Mouse (Mus musculus) spleen, embryonic (tissue): Measurements from ENCODE around the gene Ndufb2.

Source experiments
- CTCF ChIA-PET: fragments of 350-600 bp; sonication (Branson Sonifier 250); formaldehyde crosslinking; loops from one replicate; lab custom pipeline; 2022; lab: Charles Lee

Ndufb2 gene

DNA sequence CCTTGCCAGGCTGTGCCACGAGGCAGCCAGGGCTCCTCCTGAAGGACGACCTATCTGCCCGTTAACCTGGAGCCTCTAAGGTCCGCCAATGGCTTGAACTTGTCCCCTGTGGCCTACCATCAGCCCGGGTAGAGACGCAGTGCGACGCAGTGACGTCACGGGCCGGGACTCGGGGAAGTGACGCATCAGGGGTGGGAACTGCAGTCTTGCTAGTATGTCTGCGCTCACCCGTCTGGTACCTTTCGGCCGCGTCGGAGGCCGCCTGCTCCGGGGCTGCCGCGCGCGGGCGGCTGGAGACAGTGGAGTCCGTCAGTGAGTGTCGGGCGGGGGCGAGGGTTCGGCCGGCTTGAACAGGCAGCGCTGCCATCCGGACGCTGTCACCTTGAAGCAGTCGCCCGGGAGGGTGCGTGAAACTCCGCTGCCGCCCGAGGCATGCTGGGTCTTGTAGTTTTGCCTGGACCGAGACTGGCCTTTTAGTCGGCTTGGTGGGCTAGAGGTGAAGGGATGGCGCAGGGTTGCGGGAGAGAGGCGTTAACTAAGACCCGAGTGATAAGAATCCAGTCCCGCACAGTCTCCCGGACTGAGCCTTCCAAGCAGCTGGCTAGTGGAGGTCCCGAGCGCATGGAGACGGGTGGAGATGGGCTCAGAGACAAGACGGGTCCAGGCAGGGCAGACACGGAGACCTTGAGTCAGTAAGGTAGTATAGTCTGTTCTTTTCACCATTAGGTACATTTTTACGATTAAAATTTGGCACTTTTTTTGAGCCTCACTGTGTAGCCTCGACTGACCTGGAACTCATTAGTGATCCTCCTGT lies at the start of gene Ndufb2:
Gene Ndufb2 (plus strand): TSS at position 174 of the 814 bp plus-strand sequence.
- CTCF ChIA-PET = no interaction called here

DNA sequence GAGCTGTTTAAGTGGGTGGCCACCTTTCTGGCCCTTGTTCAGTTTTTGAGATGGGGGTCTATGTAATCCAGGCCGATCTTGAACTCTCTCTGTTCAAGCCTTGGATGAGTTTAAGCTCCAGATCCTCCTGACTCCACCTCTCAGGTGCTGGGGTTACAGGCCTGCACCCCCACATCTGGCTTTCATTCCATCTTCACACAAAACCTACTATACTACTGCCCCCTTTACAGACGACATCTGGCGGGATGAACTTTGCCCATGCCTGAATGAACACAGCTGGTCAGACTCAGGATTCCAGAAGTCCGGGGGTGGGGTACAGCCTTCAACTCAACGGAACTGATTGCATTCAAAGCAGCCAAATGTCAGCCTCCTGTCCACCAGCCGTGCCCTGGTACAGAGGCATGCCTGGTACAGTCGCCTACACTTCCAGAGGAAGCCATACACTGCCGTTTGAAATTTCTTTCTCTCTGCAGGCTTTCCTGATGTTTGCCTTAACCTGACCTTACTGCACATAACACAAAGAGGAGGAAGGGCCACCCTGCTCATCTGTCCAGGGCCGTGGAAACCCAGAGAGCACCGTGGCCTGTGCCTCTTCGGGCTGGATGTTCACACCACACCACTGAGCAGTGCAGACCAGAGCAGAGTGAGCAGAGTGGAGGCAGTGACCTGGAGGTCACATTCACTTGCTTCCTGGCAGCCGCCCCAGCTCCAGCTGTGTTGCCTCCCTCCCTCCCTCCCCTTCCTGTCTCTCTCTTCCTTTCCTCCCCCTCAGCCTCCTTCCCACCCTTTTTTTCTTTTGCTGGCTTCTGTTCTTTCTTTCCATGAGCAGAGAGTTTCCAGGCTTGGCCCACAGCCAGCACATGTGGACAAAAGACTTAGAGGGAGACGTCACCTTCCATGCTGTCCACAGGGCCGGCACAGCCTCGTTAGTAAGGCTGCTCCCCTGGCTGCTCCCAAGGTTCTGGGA lies 49.5 kb upstream of the Ndufb2 start:
- CTCF ChIA-PET = no interaction called here

DNA sequence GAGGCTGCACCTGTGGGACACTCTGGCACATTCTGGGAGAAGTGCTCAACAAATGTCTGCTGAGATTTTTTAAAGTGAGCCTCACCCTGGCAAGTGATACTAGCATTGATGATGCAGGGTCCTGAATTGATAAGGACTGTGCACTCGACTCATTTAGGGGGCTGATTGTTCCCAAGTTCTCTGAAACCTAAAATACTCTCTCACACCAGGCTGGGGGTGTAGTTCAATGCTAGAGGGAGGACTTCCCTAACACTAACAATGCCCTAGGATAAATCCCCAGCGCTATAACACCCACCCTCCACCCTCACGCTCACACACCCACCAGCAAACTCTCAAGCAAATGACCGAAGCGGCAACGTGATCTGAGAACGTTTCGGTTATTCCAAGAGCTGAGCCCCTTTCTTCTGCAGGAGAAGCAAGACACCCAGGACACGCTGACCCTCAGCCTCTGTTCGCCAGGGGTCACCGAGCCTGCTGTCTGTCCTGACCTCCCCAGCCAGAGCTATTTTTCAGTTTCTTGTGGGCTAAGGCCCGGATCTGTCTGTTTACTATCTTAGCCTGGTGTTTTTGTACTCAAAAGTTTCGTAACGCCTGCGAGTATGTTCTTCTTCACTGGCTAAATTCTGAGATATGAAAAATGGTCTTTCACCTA lies 48.5 kb upstream of the Ndufb2 start:
- CTCF ChIA-PET = no interaction called here

DNA sequence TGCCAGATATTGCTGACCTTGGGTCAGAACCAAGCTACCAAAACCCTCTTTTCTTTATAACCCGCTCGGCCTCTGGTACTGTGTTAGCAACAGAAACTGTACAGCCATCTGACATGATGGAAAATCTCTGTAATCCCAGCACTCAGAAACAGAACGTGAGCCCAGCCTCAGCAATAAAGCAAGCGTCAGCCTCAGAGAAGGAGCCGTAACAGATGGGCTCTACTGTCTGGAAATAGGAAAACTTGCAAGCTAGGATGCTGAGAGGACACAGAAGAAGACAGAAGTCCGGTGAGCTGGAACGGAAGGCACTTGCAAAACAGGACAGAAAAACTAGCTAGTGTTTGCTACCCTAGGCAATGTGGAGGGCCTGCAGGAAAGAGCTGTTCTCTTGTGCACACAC lies 46.9 kb upstream of the Ndufb2 start:
- CTCF ChIA-PET = no interaction called here

DNA sequence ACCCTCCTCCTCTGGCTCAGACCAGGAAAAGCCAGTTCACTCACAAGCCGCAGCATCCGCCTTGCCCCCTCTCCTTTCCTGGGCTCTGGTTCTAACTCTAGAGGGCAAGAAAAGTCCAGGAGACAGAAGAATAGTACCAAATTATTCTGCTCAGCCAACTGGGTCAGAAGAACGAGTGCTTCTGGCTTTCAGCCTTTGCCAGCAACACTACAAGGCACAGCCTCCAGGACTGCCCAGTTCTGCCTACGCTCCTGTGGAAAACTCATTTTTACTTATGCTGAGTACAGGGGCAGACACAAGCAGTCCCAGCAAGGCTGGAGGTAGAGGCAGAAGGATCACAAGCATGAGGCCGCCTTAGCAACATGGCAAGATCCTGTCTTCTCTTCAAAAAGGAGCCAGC lies 44.3 kb upstream of the Ndufb2 start:
- CTCF ChIA-PET = no interaction called here

DNA sequence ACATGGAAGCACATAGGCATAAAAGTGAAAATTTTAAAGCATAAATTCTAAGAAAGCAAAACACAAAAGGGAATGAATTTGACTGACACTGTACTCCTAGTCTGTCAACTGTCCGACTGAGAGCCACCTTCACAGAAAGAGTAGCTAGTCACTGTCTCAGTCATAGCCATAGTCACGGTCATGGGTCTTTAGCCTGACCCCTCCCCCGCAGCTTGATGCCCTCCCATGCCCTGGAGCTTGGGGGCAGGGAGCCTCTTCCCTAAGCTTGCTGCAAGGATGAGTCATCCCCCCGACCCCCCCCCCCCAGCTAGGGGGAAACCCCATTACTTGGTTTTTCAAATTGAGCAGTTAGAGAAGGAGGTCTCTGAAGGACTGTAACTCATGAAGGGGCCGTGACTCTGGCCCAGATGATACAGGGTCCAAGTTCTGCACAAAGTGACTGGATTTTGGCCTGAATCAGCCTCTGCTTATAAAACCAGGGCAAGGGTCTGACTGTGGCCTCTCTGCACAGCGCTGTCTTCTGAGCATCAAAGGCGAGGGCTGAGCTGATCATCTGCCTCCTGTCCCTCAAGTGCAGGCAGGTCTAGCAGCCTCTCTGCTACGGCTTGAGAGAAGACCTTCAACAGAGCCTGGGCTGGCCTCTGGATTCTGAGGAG lies 40.3 kb upstream of the Ndufb2 start:
- CTCF ChIA-PET = no interaction called here

DNA sequence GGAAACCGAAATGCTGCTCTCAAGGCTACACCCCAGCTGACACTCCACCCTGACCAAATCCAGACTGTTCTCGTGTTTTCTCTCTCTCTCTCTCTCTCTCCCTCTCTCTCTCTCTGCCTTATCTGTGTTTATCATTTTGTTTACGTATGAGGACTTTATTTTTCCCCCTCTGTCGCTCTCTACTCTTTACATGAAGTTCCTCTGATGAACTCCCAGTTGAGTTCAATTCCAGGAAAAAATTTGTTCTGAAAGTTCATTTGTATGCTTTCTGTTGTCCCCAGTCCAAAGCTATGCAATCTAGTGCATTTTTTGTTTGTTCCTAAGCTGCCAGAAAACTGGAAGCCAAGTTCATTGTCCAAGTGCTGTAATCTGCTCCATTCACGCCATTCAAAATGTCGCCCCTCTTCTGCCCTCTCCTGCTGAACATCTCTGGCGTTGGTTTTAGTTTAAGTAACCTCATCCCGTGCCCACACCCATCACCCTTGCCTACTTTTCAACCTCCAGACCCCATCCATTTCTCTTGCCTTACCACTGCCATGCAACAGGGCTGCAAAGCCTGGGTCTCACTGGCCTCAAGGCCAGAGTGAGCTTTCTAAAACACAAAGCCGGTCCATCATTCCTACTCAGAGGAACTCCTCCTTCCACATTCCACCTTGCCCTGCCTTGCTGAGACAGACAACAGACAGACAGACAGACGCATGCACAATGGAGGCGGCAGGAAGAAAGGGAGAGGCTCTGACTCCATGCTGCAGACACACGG lies 37.3 kb upstream of the Ndufb2 start:
- CTCF ChIA-PET = no interaction called here

DNA sequence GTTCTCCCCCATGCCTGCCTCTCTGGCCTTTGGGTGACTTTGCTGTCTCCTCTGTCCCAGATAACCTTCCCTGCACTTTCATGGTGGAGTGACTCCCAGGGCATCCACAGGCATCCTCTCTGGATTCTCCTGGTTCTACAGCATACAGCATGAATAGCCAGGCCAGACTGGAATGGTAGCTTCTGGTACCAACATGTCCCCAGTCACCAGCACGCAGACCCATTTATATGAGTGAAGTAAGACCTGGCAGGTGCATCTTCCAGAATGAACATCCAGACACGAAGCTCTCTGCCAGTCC lies 36.8 kb upstream of the Ndufb2 start:
- CTCF ChIA-PET = no interaction called here

DNA sequence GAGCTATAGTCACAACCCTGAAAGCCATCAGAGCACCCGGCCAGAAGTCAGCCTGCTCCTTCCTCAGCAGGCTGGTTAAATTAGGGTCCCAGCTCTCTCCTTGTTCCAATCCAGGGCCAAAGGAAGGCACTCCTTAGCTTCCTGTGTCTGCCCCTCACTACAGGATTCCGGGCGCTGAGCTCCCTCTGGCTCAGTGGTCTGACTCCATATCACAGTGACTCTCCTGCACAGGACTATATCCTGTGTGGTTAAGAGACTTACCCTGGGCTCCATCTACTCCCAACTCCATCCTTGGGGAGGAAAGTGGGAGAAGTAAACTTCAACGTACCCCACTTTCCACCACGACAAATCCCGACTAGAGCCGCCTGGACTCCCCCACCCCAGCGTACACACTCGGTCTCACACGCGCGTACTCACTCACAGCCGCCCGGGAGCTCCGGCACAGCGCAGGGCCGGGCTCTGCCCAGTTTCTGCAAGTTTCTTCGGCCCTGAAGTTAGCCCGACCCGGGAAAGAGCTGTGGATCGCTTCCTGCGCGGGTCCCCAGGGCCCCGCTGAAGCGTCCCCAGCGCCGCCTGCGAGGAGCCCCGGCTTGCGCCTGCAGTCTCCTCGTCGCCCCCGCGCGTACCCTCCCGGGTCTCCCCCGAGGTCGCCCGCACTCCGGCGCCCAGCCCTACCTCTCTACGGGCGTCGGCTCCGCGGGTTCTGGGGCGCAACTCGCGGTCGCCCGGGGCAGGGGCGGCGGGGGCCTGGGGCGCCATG lies 35.3 kb upstream of the Ndufb2 start:
- CTCF ChIA-PET = no interaction called here

DNA sequence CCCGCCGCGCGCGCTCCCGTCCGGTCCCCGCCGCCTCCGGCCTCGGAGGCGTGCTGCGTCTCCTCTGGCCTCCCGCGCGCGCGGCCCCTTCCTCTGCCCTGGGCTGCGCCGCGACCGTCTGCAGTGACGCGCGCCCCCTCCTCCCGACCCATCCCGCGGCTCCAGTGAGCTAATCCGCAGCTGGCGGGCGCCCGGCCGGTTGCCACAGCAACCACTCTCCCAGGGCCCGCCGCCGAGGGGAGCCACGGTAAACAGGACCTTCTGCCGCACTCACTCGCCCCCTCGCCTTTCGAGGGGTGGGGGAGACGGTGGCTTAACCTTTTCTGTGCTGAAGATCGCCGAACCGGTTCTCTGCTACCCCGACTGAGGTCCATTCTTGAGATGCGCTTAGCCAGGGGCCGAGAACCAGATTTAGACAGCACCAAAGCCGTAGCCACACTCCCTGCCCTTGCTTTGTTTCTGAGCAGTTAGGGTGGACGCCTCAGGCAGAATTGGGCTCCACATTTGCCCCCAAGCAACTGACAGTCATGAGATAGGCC lies 34.6 kb upstream of the Ndufb2 start, which contains the start of gene Dennd2a:
Gene Dennd2a (minus strand): TSS at position 145 of the 539 bp plus-strand sequence.
- CTCF ChIA-PET = no interaction called here

DNA sequence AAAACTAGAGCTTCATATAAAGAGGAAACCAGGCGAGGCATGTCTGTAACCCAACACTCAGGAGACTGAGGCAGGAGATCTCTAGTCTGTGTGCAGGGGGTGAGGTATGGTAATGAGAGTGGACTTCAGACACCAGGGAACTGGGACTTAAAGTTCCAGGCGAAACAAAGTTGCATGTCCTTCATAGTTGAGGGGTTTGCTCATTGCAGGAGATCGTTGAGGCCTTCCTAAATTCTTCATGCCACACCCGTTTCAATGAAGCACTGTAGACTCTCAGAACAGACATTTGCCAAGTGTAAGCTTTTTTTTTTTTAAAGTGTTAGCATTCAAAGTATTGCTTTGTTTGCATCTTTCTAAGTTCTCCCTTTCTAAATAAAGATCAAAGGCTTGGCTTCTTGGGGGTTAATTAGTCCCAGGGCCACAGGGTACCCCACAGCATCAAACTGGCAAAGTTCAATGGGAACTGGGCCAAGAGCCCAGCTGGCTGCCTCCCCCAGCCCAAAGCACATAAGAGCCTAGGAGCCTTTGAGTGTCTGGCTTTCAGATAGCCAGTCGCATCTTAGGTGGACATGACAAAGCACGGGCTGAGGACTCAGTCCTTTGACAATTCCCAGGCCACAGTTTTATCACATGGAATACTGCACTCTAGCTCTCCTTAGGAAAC lies 33.0 kb upstream of the Ndufb2 start:
- CTCF ChIA-PET = interaction anchor here (0.7 kb wide), 1 partner anchor 96 kb away, joined by 3 read pairs; no protein-coding TSS in a partner anchor

DNA sequence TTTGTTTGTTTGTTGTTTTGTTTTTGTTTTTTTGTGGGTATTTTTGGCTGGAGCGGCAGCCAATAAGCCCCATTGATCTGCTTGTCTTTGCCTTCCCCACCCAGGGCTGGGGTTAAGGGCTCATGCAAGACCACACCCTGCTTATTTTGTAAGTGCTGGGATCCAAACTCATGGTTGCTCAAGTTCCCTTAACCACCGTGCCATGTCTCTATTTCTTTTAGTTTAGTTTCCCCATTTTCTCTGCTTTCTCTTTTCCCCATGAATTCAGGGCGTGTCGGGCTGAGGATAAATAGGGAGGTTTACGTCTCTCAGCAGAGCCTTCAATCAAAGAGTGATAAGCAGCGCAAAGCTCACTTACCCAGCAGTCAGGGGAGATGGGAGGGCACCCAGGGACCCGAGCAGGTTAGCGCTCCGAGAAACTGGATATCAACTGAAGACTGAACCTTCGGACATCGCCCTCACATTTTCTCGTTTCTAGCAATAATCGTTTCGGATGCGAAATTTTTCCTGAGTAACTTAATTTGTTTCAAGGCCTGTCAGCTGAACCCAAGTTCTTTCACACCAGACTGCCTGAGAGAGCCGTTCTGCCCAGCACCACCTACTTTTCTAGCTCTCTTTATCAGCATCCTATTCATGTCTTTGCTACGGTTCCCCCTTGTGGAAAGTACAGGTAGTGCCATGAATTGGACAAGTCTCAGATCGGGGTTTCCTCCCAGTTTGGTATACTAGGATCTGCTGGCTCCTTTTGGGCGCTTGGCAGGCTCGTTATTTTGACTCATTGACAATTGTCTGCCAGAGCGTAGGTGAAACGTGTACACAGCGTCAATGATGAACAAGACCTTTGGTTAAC lies 30.0 kb upstream of the Ndufb2 start:
- CTCF ChIA-PET = no interaction called here

DNA sequence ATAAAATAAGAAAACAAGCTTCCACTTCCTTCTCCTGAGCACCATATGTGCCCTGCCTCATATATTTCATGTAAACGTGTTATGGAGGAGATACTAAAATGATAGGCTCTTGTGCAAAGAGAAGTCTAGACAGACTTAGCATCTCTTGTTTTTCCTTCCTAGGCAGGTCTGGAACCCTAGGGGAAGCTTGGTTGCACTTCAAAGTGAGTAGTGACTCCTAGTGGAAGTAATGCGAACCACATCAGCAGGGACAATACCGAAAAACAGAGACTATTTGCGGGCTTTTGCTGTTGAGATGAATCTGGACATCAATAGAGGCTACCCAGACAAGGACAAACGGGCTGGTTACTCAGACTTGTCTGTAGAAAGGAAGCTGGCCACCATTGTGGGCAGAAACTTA lies 24.8 kb upstream of the Ndufb2 start:
- CTCF ChIA-PET = no interaction called here

DNA sequence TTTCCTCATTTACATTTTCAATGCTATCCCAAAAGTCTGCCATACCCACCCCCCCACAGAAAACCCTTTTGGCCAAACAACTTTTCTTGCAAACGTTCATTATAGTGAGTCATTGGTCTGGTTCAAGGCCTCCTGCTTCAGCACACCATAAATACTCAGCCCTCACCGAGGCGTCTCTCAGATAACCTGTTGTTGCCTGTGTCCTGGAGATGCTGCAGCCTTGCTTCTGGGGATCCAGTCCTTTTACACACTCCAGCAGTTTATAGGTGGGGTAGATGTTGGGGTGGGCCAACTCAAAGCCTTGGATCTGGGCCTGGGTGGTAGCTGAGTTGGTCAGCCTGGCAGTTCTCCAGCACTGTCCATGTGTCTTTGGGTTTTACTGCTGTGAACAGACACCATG lies 21.9 kb upstream of the Ndufb2 start:
- CTCF ChIA-PET = no interaction called here

DNA sequence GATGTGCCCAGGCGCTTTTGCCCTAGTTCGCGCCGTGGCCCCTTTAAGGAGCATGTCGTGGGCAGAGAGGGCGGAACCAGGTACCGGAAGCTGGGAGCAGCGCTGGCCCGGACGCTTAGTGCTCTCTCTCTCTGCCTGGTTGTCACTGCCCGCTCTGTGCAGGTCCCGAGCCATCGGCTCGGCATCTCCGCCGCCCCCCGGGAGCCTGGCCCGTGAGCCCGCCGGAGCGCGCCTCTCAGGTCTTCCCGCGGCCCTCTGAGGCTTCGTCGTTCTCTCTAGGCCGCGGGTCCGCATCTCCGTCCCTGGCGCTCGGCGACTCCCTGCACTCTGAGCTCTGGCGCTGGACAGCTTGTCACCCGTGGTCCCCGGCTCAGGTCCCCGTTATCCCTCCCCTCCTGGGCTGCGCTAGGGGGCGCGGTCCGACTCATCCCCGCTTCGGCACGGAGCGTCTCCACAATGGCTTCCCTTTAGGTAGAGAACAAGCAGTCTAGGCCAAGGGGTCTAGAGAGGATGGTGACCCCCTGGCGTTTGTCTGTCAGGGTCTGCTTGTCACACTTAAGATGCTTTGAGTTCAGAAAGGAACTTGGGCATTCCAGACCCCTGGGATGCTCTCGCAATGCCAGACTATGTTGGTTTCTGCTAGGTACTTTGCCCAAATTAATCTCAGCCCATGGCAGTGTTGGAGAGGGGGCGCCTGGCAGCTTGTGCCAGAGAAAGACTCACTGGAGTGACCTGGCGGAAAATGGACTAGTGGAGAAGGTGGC lies 18.4 kb upstream of the Ndufb2 start, which contains the start of gene Adck2:
Gene Adck2 (plus strand): TSS at position 83 of the 764 bp plus-strand sequence.
- CTCF ChIA-PET = interaction anchor here (0.7 to 0.9 kb wide), 2 partner anchors 17 to 49 kb away, joined by 3 read pairs; no protein-coding TSS in a partner anchor

DNA sequence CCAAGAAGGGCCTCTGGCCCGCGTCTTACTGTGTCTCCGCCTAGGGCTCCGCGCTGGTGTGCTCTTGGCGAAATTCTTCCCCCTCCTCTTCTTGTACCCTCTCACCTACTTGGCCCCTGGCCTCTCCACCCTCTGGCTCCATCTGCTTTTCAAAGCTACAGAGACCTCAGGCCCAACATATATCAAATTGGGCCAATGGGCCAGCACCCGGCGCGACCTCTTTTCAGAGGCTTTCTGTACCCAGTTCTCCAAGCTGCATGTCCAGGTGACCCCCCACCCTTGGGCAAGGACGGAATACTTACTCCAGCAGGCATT lies 17.9 kb upstream of the Ndufb2 start:
- CTCF ChIA-PET = interaction anchor here (0.7 to 0.9 kb wide), 2 partner anchors 17 to 49 kb away, joined by 3 read pairs; no protein-coding TSS in a partner anchor

DNA sequence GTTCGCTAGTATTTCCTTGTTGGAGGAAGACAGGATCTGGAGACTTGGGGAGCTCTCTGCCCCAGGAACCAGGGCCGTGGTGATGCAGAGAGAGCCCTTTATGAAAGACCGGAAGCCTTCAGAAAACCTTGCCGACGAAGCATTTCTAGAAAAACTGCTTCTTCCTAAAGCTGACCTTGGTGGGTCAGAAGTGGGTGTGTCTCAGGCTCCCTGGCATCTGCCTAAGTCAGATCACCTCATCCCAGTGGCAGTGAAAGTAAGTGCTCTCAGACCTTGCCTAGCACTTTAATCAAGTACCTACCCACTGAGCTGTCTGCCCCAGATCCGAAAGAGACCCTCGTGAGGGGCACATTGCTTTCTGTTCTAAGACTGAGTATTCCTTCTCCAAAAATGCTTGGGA lies 17.4 kb upstream of the Ndufb2 start:
- CTCF ChIA-PET = no interaction called here
